Mouse (Mus musculus): ENCODE data around the gene Ppfia1. TPM values are rescaled to one million over a fixed set of nuclear protein-coding genes. Genes with fewer than 3 reads are reported as not detected.

Gene Ppfia1
- total RNA-seq, 2 experiments from 2014 or later = 33.0 to 34.6 TPM

GRCm38 (mm10) chr7:144449637-144450570 is 103.6 kb downstream of the Ppfia1 start:
- intact Hi-C loops (cut with DNase I) = no loop called here
- peak; percentile 83 to 87 for DNase-seq (ENCODE audit: low spot score in 2 of 2)

- intact Hi-C loops (cut with DNase I) = no loop called here
Observed at GRCm38 (mm10) chr7:144448186-144448585, 105.3 kb downstream of the Ppfia1 start.

GRCm38 (mm10) chr7:144447146-144447545 is 106.4 kb downstream of the Ppfia1 start:
- DNase-seq (ENCODE audit: low spot score in 2 of 2) = no peak
- intact Hi-C loops (cut with DNase I) = no loop called here

More at GRCm38 (mm10) chr7:144448186-144448585, 105.3 kb downstream of the Ppfia1 start:
- no peak for DNase-seq (ENCODE audit: low spot score in 2 of 2)

- no peak for DNase-seq (ENCODE audit: low spot score in 2 of 2)
- intact Hi-C loops (cut with DNase I) = no loop called here
Observed at GRCm38 (mm10) chr7:144444788-144445187, 108.7 kb downstream of the Ppfia1 start.

- intact Hi-C loops (cut with DNase I) = no loop called here
- no peak for DNase-seq (ENCODE audit: low spot score in 2 of 2)
Observed at GRCm38 (mm10) chr7:144441976-144442375, 111.6 kb downstream of the Ppfia1 start.

- no peak for DNase-seq (ENCODE audit: low spot score in 2 of 2)
- intact Hi-C loops (cut with DNase I) = no loop called here
Observed at GRCm38 (mm10) chr7:144441466-144441865, 112.1 kb downstream of the Ppfia1 start.

GRCm38 (mm10) chr7:144438811-144439210 is 114.7 kb downstream of the Ppfia1 start:
- intact Hi-C loops (cut with DNase I) = no loop called here
- no peak for DNase-seq (ENCODE audit: low spot score in 2 of 2)

- DNase-seq (ENCODE audit: low spot score in 2 of 2) = no peak
- intact Hi-C loops (cut with DNase I) = no loop called here
Observed at GRCm38 (mm10) chr7:144432920-144433319, 120.6 kb downstream of the Ppfia1 start.

GRCm38 (mm10) chr7:144427460-144427859 is 126.1 kb downstream of the Ppfia1 start:
- intact Hi-C loops (cut with DNase I) = loop anchor here (5.0 kb wide), 1 partner anchor 345 kb away; no protein-coding TSS in a partner anchor

More at GRCm38 (mm10) chr7:144427460-144427859, 126.1 kb downstream of the Ppfia1 start:
- DNase-seq (ENCODE audit: low spot score in 2 of 2) = no peak

Other genes with a start within 250 kb of the Ppfia1 start
- gene Cttn, start 82.7 kb downstream of the Ppfia1 start, total RNA-seq (2021) = 100 to 1,000 TPM; 123 to 129 TPM
- 1 to 10 TPM; 2.0 to 2.3 TPM for gene Fadd, start 28.7 kb upstream of the Ppfia1 start, total RNA-seq (2021)
- 1 to 10 TPM; 3.1 to 3.5 TPM for gene Ano1, start 198.2 kb upstream of the Ppfia1 start, total RNA-seq (2021)

Measured in left cerebral cortex, postnatal 14 days (tissue).